Mouse (Mus musculus) stomach, embryonic 14.5 days (tissue): ENCODE data around the gene Sult1b1. TPM values are rescaled to one million over a fixed set of nuclear protein-coding genes. Genes with fewer than 3 reads are reported as not detected.
"Not testable (repeated sequence)": the region's sequence is repeated elsewhere in the genome, so short reads cannot be mapped to it uniquely, and the experiment has no call there.

Source experiments
- ATAC-seq: fragments of 200-750 bp; cut with Nextera tagmentation; 2 replicates; pipeline ENCODE4 v1.8.0; 2017; ENCODE audit warnings: low read depth, moderate TSS enrichment; ENCODE audit not compliant: insufficient number of reproducible peaks, insufficient read depth, low FRiP score
- H3K27ac ChIP-seq: fragments of 300-500 bp; sonication (generic); 2 replicates; pipeline ENCODE4 v1.5.1; 2014; ENCODE audit warnings: mild to moderate bottlenecking, low read length, moderate library complexity, mixed read lengths
- H3K27me3 ChIP-seq: fragments of 300-500 bp; sonication (generic); 2 replicates; pipeline ENCODE4 v1.6.1; 2014; ENCODE audit warnings: low read length, control low read depth, mixed read lengths; ENCODE audit not compliant: control insufficient read depth, insufficient read depth
- H3K36me3 ChIP-seq: fragments of 300-500 bp; sonication (generic); 2 replicates; pipeline ENCODE4 v1.6.1; 2014; ENCODE audit warnings: mild to moderate bottlenecking, control low read depth, low read length, moderate library complexity, mixed read lengths; ENCODE audit not compliant: control insufficient read depth, insufficient read depth
- H3K4me1 ChIP-seq: fragments of 300-500 bp; sonication (generic); 2 replicates; pipeline ENCODE4 v1.6.1; 2014; ENCODE audit warnings: low read length, control low read depth, mixed read lengths; ENCODE audit not compliant: control insufficient read depth, insufficient read depth
- H3K4me2 ChIP-seq: fragments of 300-500 bp; sonication (generic); replicated peaks from 2 replicates; pipeline ENCODE4 v1.6.1; 2014; ENCODE audit warnings: low read depth, low read length, control low read depth
- H3K4me3 ChIP-seq: fragments of 300-500 bp; sonication (generic); 2 replicates; pipeline ENCODE4 v1.5.1; 2014; ENCODE audit warnings: low read depth, low read length, control low read depth
- H3K9ac ChIP-seq: fragments of 300-500 bp; sonication (generic); replicated peaks from 2 replicates; pipeline ENCODE4 v1.6.1; 2014; ENCODE audit warnings: low read depth, mild to moderate bottlenecking, control low read depth, low read length, moderate library complexity, mixed read lengths
- H3K9me3 ChIP-seq: fragments of 300-500 bp; sonication (generic); 2 replicates; pipeline ENCODE4 v1.6.1; 2016; ENCODE audit warnings: low read depth, low read length, control low read depth; ENCODE audit not compliant: control insufficient read depth
- WGBS: fragments of 180-500 bp; shearing (Covaris S2); extraction: QIAGEN DNeasy Blood & Tissue Kit; methylation state at CpG from one replicate; pipeline ENCODE4 v1.1.7; 2014; 5-methylcytosine and 5-hydroxymethylcytosine counted together
- polyA plus RNA-seq: library from polyadenylated mRNA; unstranded; fragments of >200 nt; fragmentation: Nextera tagmentation; extraction: Ambion mirVana; gene quantifications from 2 replicates; pipeline ENCODE4 v1.2.1, GENCODE M21; 2014

The Sult1b1 gene
- polyA plus RNA-seq, 1 experiment from 2014 or later = 5.2 TPM

DNA sequence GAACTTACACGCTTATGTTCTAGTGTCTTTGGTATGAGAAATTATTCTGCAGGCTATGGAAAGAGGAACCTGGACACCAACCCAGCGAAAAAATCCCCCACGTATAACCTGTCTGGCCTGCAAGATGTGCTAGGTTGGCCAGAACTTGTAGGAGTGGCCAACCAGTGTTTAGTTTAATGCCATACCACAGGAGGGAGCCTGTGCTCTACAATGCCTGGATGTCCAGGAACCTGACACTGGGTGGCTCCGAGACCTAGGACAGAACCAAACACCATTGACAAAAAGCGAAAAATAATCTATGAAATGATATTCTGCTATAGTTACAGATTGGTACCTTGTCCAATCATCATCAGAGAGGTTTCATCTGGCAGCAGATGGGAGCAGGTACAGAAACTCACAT, 22.1 kb upstream of the Sult1b1 start:
- no peaks in the 10 kb centered on the region for H3K27me3 ChIP-seq
- no peaks in the 10 kb centered on the region for H3K9me3 ChIP-seq
- no peaks in the 10 kb centered on the region for H3K4me1 ChIP-seq
- no peaks in the 10 kb centered on the region for H3K36me3 ChIP-seq
- H3K4me2 ChIP-seq = no peak overlapping the region
- H3K4me3 ChIP-seq = no peak overlapping the region
- WGBS = 71% methylated on average over 5 of the region's 5 CpGs
- H3K9ac ChIP-seq = no peak overlapping the region
- H3K27ac ChIP-seq = no peak overlapping the region
- no peak for ATAC-seq

DNA sequence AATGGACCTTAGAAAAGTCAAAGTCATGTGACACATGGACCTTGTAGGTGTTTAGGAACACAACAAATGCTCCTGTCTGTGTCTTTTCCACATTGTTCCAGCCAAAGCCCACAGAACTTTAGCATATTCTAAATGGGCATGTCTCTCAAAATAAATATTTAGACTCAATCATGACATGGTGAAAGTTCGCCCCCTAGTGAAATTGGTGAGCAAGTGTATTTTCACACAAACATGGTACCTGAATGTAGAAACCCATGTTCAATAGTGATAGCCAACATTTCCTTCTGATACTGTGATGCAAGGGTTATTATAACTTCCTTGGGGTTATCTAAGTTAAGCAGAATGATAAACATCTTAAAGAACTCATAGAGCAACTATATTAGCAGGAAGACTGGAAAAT, 12.9 kb upstream of the Sult1b1 start:
- H3K4me3 ChIP-seq = no peak overlapping the region
- H3K4me2 ChIP-seq = no peak overlapping the region
- H3K27me3 ChIP-seq = no peaks in the 10 kb centered on the region
- no peaks in the 10 kb centered on the region for H3K9me3 ChIP-seq
- H3K36me3 ChIP-seq = no peaks in the 10 kb centered on the region
- H3K9ac ChIP-seq = no peak overlapping the region
- ATAC-seq = no peak
- no peak overlapping the region for H3K27ac ChIP-seq
- 46% methylated on average over 1 of the region's 1 CpGs for WGBS
- H3K4me1 ChIP-seq = no peaks in the 10 kb centered on the region

DNA sequence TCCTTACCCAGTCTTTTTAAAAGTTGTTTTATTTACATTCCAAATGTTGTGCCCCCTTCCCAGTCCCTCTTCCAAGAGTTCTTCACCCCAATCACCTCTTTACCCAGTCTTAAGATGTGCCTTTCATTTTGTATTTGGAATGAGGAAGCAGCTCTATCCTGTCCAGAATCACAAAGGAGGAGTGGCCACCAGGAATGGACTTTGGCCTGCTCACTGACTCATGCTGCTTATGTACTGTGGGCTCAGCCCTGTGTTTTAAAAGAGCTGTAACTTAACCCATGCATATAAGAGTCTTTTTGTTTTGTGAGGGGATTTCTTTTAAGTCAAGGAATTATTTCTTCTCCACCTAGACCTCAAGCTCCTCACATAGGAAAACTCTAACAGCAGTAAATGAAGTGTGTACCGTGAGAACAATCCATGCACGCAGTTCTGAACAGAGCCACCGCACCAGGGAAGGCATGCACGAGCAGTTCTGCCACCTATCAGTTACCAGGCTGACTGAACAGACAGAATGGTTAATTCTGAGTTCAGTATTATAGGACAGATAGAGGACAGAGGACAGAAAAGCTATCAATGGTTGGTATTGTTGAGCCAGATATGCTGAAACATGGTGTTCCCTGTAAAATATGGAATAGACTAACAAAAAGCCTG, 1.9 kb downstream of the Sult1b1 start:
- peak overlapping the region; percentile 50; the same call in 1 of the 2 replicates for H3K27ac ChIP-seq
- ATAC-seq = peak; percentile 92
- no peaks in the 10 kb centered on the region for H3K36me3 ChIP-seq
- H3K4me2 ChIP-seq = no peak overlapping the region
- H3K9me3 ChIP-seq = no peaks in the 10 kb centered on the region
- H3K4me3 ChIP-seq = no peak overlapping the region
- no peak overlapping the region for H3K9ac ChIP-seq
- H3K27me3 ChIP-seq = no peaks in the 10 kb centered on the region
- no peaks in the 10 kb centered on the region for H3K4me1 ChIP-seq
- WGBS = 69% methylated on average over 4 of the region's 4 CpGs

DNA sequence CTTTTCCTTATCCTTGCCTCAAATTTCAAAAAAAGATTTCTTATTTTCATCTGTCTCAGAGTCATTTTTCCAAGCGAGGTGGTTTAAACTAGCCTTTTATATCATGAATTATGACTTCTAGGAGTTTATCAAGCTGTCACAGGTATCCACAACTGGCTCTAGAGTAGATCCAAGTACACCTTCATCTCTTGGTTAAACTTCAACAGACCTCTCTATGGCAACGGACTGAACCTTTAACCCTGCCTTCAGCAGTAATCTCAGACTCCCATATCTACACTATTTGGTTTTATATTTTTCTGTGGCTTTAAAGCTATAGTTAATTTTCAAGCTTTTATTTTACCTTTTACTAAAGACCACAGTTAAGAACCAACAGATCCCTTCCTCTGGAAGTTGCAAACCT, 5.7 kb downstream of the Sult1b1 start:
- no peak overlapping the region for H3K4me3 ChIP-seq
- ATAC-seq = peak; percentile 87
- H3K36me3 ChIP-seq = no peaks in the 10 kb centered on the region
- H3K9me3 ChIP-seq = no peaks in the 10 kb centered on the region
- H3K4me2 ChIP-seq = no peak overlapping the region
- no peak overlapping the region for H3K9ac ChIP-seq
- no peaks in the 10 kb centered on the region for H3K4me1 ChIP-seq
- H3K27me3 ChIP-seq = no peaks in the 10 kb centered on the region
- peak overlapping the region; percentile 48; the same call in 1 of the 2 replicates for H3K27ac ChIP-seq
- 54% methylated on average over 2 of the region's 2 CpGs for WGBS

DNA sequence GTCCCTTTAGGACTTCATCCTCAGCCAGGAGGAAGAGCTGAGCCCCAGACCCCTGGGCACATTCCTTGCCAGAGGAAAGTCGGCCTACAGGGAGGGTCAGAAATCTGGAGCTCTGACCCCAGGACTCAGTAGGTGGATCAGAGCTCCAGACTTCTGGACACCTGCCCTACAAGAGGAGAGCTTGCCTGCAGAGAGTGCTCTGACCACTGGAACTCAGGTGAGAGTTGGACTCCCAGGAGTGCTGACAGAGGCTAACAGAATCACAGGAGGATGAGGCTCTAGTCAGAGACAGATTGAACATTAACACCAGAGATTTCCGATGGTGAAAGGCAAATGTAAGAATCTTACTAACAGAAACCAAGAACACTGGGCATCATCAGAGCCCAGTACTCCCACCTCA, 14.4 kb downstream of the Sult1b1 start:
- H3K27ac ChIP-seq, ATAC-seq, H3K4me3 ChIP-seq, H3K9me3 ChIP-seq, H3K9ac ChIP-seq, H3K4me1 ChIP-seq, H3K36me3 ChIP-seq, H3K27me3 ChIP-seq, H3K4me2 ChIP-seq: not testable (repeated sequence)
- 88% methylated on average over 2 of the region's 2 CpGs for WGBS

GRCm38 (mm10) chr5:87505776-87506458, 32.1 kb downstream of the Sult1b1 start:
- Histone ChIP-seq H3K4me2 (no peak overlapping the region), H3K4me3 (no peak overlapping the region), H3K27ac (no peak overlapping the region), H3K9ac (no peak overlapping the region), H3K4me1 (no peaks in the 10 kb centered on the region), H3K36me3 (no peaks in the 10 kb centered on the region), H3K27me3 (no peaks in the 10 kb centered on the region), H3K9me3 (no peaks in the 10 kb centered on the region)
- ATAC-seq = no peak
- 57% methylated on average over 4 of the region's 4 CpGs for WGBS

DNA sequence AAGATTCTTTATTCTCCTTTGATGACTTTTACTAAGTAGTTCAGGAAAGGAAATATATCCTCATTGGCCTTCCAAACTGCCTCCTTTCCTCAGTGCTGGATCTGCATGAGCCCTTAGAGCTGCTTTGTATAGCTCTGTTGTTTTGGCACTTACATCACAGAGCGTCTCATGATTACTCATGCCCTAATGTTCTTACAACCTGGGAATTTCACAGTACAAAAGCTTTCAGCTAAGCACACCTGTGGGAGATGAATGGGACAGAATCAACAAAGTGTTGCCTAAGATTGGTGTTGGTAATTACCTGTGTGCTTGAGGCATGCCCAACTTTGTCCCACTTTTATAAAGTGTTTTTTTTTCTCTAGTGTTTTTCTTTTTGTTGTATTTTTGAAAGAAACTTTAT, 35.3 kb downstream of the Sult1b1 start:
- no peak overlapping the region for H3K4me2 ChIP-seq
- ATAC-seq = 0 out of 2 replicates have a peak, but pooled peaks have one; percentile 18
- no peaks in the 10 kb centered on the region for H3K9me3 ChIP-seq
- no peak overlapping the region for H3K27ac ChIP-seq
- H3K36me3 ChIP-seq = no peaks in the 10 kb centered on the region
- H3K4me3 ChIP-seq = no peak overlapping the region
- no peaks in the 10 kb centered on the region for H3K4me1 ChIP-seq
- H3K27me3 ChIP-seq = no peaks in the 10 kb centered on the region
- 63% methylated on average over 1 of the region's 1 CpGs for WGBS
- H3K9ac ChIP-seq = no peak overlapping the region

DNA sequence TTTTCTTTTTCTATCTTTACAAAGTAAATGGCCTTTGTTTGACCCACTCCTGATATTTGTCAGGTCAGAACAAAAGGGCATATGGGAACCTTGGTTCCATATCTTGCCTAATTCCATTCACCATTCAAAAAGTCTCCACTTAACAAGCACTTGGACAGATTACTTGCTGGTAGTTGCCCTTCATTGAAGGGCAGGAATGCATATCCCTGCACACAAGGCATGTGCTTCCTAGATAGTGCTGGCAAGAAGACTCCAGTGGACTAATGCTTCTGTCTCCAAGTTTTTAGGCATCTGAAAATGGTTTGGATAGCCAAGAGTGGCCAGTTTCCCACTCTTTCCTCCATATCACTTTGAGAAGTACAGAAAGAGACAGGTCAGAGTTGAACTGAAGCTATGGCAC, 38.7 kb downstream of the Sult1b1 start:
- H3K4me1 ChIP-seq = no peaks in the 10 kb centered on the region
- no peak for ATAC-seq
- H3K4me2 ChIP-seq = no peak overlapping the region
- no peak overlapping the region for H3K4me3 ChIP-seq
- H3K9me3 ChIP-seq = no peaks in the 10 kb centered on the region
- no peak overlapping the region for H3K27ac ChIP-seq
- H3K27me3 ChIP-seq = no peaks in the 10 kb centered on the region
- H3K9ac ChIP-seq = no peak overlapping the region
- no peaks in the 10 kb centered on the region for H3K36me3 ChIP-seq

GRCm38 (mm10) chr5:87498936-87499335, 39.1 kb downstream of the Sult1b1 start:
- Histone ChIP-seq H3K36me3 (no peaks in the 10 kb centered on the region), H3K27ac (no peak overlapping the region), H3K9ac (no peak overlapping the region), H3K4me3 (no peak overlapping the region), H3K4me1 (no peaks in the 10 kb centered on the region), H3K27me3 (no peaks in the 10 kb centered on the region), H3K4me2 (no peak overlapping the region), H3K9me3 (no peaks in the 10 kb centered on the region)
- ATAC-seq = no peak
